Mouse (Mus musculus) ES-Bruce4 (cell line): ENCODE measurements at regions not wholly inside any gene's neighbourhood (a gene's known extent, or its start where the extent isn't known, plus 50 kb on each side); places are given as distances from the start of the nearest gene placed in this dataset.

Experiments
- CTCF ChIP-seq: IDR thresholded peaks from one replicate; pipeline ENCODE4 v1.8.1; 2011; ENCODE audit warnings: low read depth, low read length
- EP300 ChIP-seq: IDR thresholded peaks from 2 replicates; pipeline ENCODE4 v1.6.1; 2011; ENCODE audit warnings: low read depth, low read length; ENCODE audit not compliant: insufficient read depth
- POLR2A ChIP-seq: IDR thresholded peaks from one replicate; pipeline ENCODE4 v1.8.1; 2011; ENCODE audit warnings: low read length; ENCODE audit not compliant: insufficient read depth

GRCm38 (mm10) chr12:90893655-90894370 lies 155.6 kb upstream of the Dio2 start:
- TF ChIP-seq EP300 (no peak), CTCF (no peak), POLR2A (no peak)
